Mouse (Mus musculus): ENCODE measurements around the gene Erfe.

GRCm38 (mm10) chr1:91411631-91412285 is 45.5 kb downstream of the Erfe start:
- no peak for TF ChIP-seq EP300 (IDR thresholded peaks at IDR 0.05)
- no peak for TF ChIP-seq CTCF (IDR thresholded peaks at IDR 0.05)

Measured in lung, postnatal 0 days (tissue).